Mouse (Mus musculus) erythroblast, embryonic 14.5 days (primary cell): Measurements from ENCODE around the gene Casp4.

Source experiments
- GATA1 ChIP-seq: IDR thresholded peaks from 2 replicates; pipeline ENCODE4 v1.6.1; 2012; ENCODE audit warnings: low read length, inconsistent platforms, mixed read lengths
- TAL1 ChIP-seq: IDR thresholded peaks from 3 replicates; pipeline ENCODE4 v1.6.1; 2012; ENCODE audit warnings: low read length, inconsistent platforms, mixed read lengths

DNA sequence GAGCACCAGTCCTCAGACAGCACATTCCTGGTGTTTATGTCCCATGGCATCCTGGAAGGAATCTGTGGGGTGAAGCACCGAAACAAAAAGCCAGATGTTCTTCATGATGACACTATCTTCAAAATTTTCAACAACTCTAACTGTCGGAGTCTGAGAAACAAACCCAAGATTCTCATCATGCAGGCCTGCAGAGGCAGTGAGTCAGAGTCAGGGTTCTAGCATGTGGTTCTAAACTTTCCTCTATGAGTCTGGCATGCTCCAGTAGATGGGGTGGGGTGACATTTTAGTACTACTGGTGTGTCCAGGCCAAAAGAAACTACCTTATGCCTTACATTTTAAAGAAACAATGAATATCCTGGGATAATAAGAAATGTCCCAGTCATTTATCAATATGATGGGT lies 45.0 kb downstream of the Casp4 start:
- TF ChIP-seq TAL1 (no peak), GATA1 (no peak)
